Mouse (Mus musculus) lung, embryonic 15.5 days (tissue): Measurements from ENCODE around the gene Vamp2. TPM values are rescaled to one million over a fixed set of nuclear protein-coding genes. Genes with fewer than 3 reads are reported as not detected.

Source experiments
- ATAC-seq: fragments of 200-750 bp; cut with Nextera tagmentation; 2 replicates; pipeline ENCODE4 v1.8.0; 2017; ENCODE audit warnings: moderate number of reproducible peaks, borderline replicate concordance; ENCODE audit not compliant: low FRiP score, low TSS enrichment; ENCODE audit errors: extremely low read depth
- H3K27ac ChIP-seq: fragments of 300-500 bp; sonication (generic); 2 replicates; pipeline ENCODE4 v1.5.1; 2015; ENCODE audit warnings: moderate library complexity, mild to moderate bottlenecking, inconsistent platforms
- H3K27me3 ChIP-seq: fragments of 300-500 bp; sonication (generic); 2 replicates; pipeline ENCODE4 v1.6.1; 2015; ENCODE audit warnings: inconsistent platforms
- H3K36me3 ChIP-seq: fragments of 300-500 bp; sonication (generic); 2 replicates; pipeline ENCODE4 v1.6.1; 2015; ENCODE audit warnings: inconsistent platforms
- H3K4me1 ChIP-seq: fragments of 300-500 bp; sonication (generic); 2 replicates; pipeline ENCODE4 v1.6.1; 2015; ENCODE audit warnings: inconsistent platforms
- H3K4me2 ChIP-seq: fragments of 300-500 bp; sonication (generic); 2 replicates; pipeline ENCODE4 v1.6.1; 2015; ENCODE audit warnings: inconsistent platforms, mild to moderate bottlenecking, moderate library complexity
- H3K4me3 ChIP-seq: fragments of 300-500 bp; sonication (generic); 2 replicates; pipeline ENCODE4 v1.5.1; 2015; ENCODE audit warnings: mild to moderate bottlenecking, inconsistent platforms
- H3K9ac ChIP-seq: fragments of 300-500 bp; sonication (generic); 2 replicates; pipeline ENCODE4 v1.6.1; 2015; ENCODE audit warnings: inconsistent platforms
- H3K9me3 ChIP-seq: fragments of 300-500 bp; sonication (generic); 2 replicates; pipeline ENCODE4 v1.6.1; 2016; ENCODE audit warnings: inconsistent platforms
- WGBS: fragments of 180-500 bp; shearing (Covaris S2); methylation state at CpG from one replicate; pipeline ENCODE4 v1.1.7; 2015; 5-methylcytosine and 5-hydroxymethylcytosine counted together
- polyA plus RNA-seq: library from polyadenylated mRNA; unstranded; fragments of >200 nt; fragmentation: Nextera tagmentation; extraction: Ambion mirVana; gene quantifications from 2 replicates; pipeline ENCODE4 v1.2.1, GENCODE M21; 2015

Gene Vamp2
- polyA plus RNA-seq, 1 experiment from 2014 or later: 66.6 TPM

GRCm38 (mm10) chr11:69096987-69097900, 9.0 kb downstream of the Vamp2 start:
- peak overlapping the region; percentile 69 for H3K4me3 ChIP-seq
- H3K27ac ChIP-seq: peak overlapping the region; percentile 98
- H3K4me1 ChIP-seq: peaks cover 40% of the 10 kb centered on the region
- H3K4me2 ChIP-seq: peak overlapping the region; percentile 92
- peak overlapping the region; percentile 84 for H3K9ac ChIP-seq
- ATAC-seq: peak; percentile 69
- no peaks in the 10 kb centered on the region for H3K27me3 ChIP-seq
- 1% methylated on average over 28 of the region's 29 CpGs for WGBS
- H3K9me3 ChIP-seq: no peaks in the 10 kb centered on the region
- peaks cover 25% of the 10 kb centered on the region for H3K36me3 ChIP-seq

GRCm38 (mm10) chr11:69098039-69098761, 9.9 kb downstream of the Vamp2 start:
- ATAC-seq: no peak
- peak overlapping the region; percentile 42 for H3K9ac ChIP-seq
- peaks cover 40% of the 10 kb centered on the region for H3K4me1 ChIP-seq

GRCm38 (mm10) chr11:69098762-69099091, 10.4 kb downstream of the Vamp2 start:
- peak overlapping the region; percentile 98 for H3K27ac ChIP-seq
- WGBS: under 1% methylated on average over 19 of the region's 19 CpGs
- peak overlapping the region; percentile 65 for H3K9ac ChIP-seq
- H3K4me2 ChIP-seq: peak overlapping the region; percentile 92
- peaks cover 35% of the 10 kb centered on the region for H3K36me3 ChIP-seq
- no peaks in the 10 kb centered on the region for H3K9me3 ChIP-seq
- H3K27me3 ChIP-seq: no peaks in the 10 kb centered on the region
- peak overlapping the region; percentile 69 for H3K4me3 ChIP-seq
- peak; percentile 8; the same call in 1 of the 2 replicates for ATAC-seq
- H3K4me1 ChIP-seq: peaks cover 40% of the 10 kb centered on the region

More at GRCm38 (mm10) chr11:69098039-69098761, 9.9 kb downstream of the Vamp2 start:
- peak overlapping the region; percentile 92 for H3K4me2 ChIP-seq
- peaks cover 29% of the 10 kb centered on the region for H3K36me3 ChIP-seq
- peak overlapping the region; percentile 69 for H3K4me3 ChIP-seq
- 17% methylated on average over 8 of the region's 8 CpGs for WGBS
- H3K9me3 ChIP-seq: no peaks in the 10 kb centered on the region
- peak overlapping the region; percentile 98 for H3K27ac ChIP-seq
- no peaks in the 10 kb centered on the region for H3K27me3 ChIP-seq

- Histone ChIP-seq H3K9me3 (no peaks in the 10 kb centered on the region), H3K4me1 (peaks cover 34% of the 10 kb centered on the region), H3K27ac (peak overlapping the region; percentile 98), H3K9ac (peak overlapping the region; percentile 65), H3K4me2 (peak overlapping the region; percentile 92), H3K36me3 (peaks cover 41% of the 10 kb centered on the region), H3K4me3 (peak overlapping the region; percentile 69), H3K27me3 (no peaks in the 10 kb centered on the region)
- under 1% methylated on average over 22 of the region's 22 CpGs for WGBS
- ATAC-seq: no peak
Measured at GRCm38 (mm10) chr11:69099177-69099914, 11.1 kb downstream of the Vamp2 start.

- H3K4me1 ChIP-seq: peaks cover 32% of the 10 kb centered on the region
- ATAC-seq: peak; percentile 7; the same call in 1 of the 2 replicates
- H3K4me3 ChIP-seq: peak overlapping the region; percentile 69
- peak overlapping the region; percentile 65 for H3K9ac ChIP-seq
- H3K27ac ChIP-seq: peak overlapping the region; percentile 98
- H3K27me3 ChIP-seq: no peaks in the 10 kb centered on the region
- H3K9me3 ChIP-seq: no peaks in the 10 kb centered on the region
- H3K36me3 ChIP-seq: peaks cover 47% of the 10 kb centered on the region
- WGBS: under 1% methylated on average over 23 of the region's 23 CpGs
- H3K4me2 ChIP-seq: peak overlapping the region; percentile 92
Measured at GRCm38 (mm10) chr11:69099915-69100345, 11.6 kb downstream of the Vamp2 start.

- Histone ChIP-seq H3K9ac (peak overlapping the region; percentile 65; the same call in 1 of the 2 replicates), H3K36me3 (peaks cover 55% of the 10 kb centered on the region)
Measured at GRCm38 (mm10) chr11:69100639-69101360, 12.5 kb downstream of the Vamp2 start.

GRCm38 (mm10) chr11:69101604-69102402, 13.5 kb downstream of the Vamp2 start:
- Histone ChIP-seq H3K27me3 (no peaks in the 10 kb centered on the region), H3K27ac (no peak overlapping the region), H3K9ac (no peak overlapping the region), H3K36me3 (peaks cover 65% of the 10 kb centered on the region), H3K9me3 (no peaks in the 10 kb centered on the region), H3K4me2 (no peak overlapping the region), H3K4me3 (no peak overlapping the region), H3K4me1 (peaks cover 32% of the 10 kb centered on the region)
- WGBS: 86% methylated on average over 21 of the region's 21 CpGs
- no peak for ATAC-seq

More at GRCm38 (mm10) chr11:69100639-69101360, 12.5 kb downstream of the Vamp2 start:
- no peak for ATAC-seq
- no peaks in the 10 kb centered on the region for H3K27me3 ChIP-seq
- 85% methylated on average over 20 of the region's 20 CpGs for whole genome bisulfite sequencing
- H3K4me2 ChIP-seq: peak overlapping the region; percentile 92
- peak overlapping the region; percentile 69; the same call in 1 of the 2 replicates for H3K4me3 ChIP-seq
- no peaks in the 10 kb centered on the region for H3K9me3 ChIP-seq
- 0 out of 2 replicates have a peak overlapping the region, but pooled peaks have one; percentile 41 for H3K27ac ChIP-seq
- peaks cover 32% of the 10 kb centered on the region for H3K4me1 ChIP-seq

- 91% methylated on average over 7 of the region's 7 CpGs for WGBS
- ATAC-seq: no peak
Measured at GRCm38 (mm10) chr11:69102403-69102725, 14.1 kb downstream of the Vamp2 start.

GRCm38 (mm10) chr11:69103121-69103520, 14.8 kb downstream of the Vamp2 start:
- peaks cover 24% of the 10 kb centered on the region for H3K4me1 ChIP-seq
- ATAC-seq: no peak
- H3K27ac ChIP-seq: no peak overlapping the region
- H3K36me3 ChIP-seq: peaks cover 78% of the 10 kb centered on the region
- no peaks in the 10 kb centered on the region for H3K9me3 ChIP-seq
- no peak overlapping the region for H3K9ac ChIP-seq
- no peak overlapping the region for H3K4me2 ChIP-seq
- H3K4me3 ChIP-seq: no peak overlapping the region
- WGBS: 95% methylated on average over 14 of the region's 14 CpGs
- H3K27me3 ChIP-seq: no peaks in the 10 kb centered on the region

More at GRCm38 (mm10) chr11:69102403-69102725, 14.1 kb downstream of the Vamp2 start:
- H3K4me1 ChIP-seq: peaks cover 32% of the 10 kb centered on the region
- no peak overlapping the region for H3K9ac ChIP-seq
- no peak overlapping the region for H3K27ac ChIP-seq
- no peak overlapping the region for H3K4me2 ChIP-seq
- H3K36me3 ChIP-seq: peaks cover 71% of the 10 kb centered on the region
- H3K27me3 ChIP-seq: no peaks in the 10 kb centered on the region
- H3K9me3 ChIP-seq: no peaks in the 10 kb centered on the region
- H3K4me3 ChIP-seq: no peak overlapping the region
